Mouse (Mus musculus): ENCODE measurements around the gene Igf1. TPM values are rescaled to one million over a fixed set of nuclear protein-coding genes. Genes with fewer than 3 reads are reported as not detected.

Igf1 gene
- polyA plus RNA-seq, 1 experiment, result not detected

GRCm38 (mm10) chr10:87871863-87872647, 14.0 kb downstream of the Igf1 start:
- no peak for TF ChIP-seq GATA1 (IDR thresholded peaks at IDR 0.05; ENCODE audit: low read length)

DNA sequence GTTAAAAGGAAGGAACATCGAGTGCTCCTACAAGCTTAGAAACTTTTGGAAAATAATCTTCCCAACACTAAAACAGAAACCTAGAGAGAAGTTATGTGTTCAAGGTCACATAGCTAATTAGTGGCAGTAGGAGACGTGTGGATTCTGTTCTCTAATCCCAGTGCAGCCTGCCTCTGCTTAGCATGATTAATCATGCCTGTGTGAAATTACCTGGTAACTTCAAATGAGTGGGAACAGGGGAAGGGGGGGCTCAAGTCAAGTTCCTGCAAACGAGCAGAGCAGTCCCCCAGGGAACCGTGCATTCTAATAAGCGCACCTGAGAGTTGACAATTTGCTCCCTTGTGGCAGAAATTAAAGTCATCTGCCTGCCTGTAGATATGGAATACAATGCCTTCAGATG, 14.8 kb downstream of the Igf1 start:
- no peak for TF ChIP-seq GATA1 (IDR thresholded peaks at IDR 0.05; ENCODE audit: low read length)

DNA sequence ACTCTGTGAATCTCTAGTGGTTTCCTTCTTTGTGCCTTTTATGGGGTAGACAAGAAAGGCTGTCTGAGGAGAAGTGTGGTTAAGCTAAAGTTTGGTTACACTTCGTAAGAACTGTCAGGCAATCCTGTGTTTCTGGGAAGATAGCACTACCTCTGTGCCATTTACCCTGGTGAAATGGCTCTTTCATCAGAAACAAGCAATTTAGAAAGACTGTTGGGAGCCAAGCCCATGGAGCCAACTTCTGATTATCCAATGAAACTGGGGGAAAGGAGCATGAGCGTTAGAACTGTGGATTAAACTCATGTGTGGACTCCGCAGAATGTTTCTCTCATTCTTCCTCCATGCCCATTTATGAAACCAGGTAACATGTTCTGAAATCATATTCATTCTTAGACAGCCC, 15.5 kb downstream of the Igf1 start:
- TF ChIP-seq GATA1 (IDR thresholded peaks at IDR 0.05; ENCODE audit: low read length), result no peak

DNA sequence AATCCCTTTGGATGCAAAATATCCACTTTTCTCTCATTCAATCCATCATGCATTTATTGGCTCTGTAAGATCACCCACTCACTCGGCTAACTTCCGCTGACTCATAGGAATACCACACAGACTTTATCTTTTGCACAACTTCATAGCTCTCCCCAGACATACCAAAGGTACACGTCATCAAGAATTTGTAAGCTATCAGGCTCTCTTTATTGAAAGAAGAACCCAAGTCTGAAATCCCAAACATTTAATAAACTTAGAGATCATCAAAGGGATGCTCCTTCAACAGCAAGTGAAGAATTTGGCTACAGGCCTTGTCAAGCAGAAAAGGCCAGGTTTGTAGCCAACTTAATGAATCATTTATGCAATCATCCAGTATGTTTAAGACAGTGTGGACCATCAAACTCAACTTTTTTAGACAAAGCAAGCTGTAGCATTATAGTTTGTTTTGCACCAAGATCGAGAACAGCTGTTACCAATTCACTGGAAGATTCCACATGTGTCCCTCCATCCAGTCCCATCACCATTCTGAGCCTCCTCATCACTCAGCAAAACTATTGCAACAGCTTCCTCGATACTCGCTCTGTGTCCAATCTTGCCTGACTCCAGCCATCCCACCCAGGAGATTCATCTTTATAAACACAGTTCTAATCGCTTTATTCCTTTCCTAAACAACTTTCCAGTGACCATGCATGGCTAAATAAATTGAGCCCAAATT, 22.2 kb downstream of the Igf1 start:
- TF ChIP-seq GATA1 (IDR thresholded peaks at IDR 0.05; ENCODE audit: low read length), result no peak

DNA sequence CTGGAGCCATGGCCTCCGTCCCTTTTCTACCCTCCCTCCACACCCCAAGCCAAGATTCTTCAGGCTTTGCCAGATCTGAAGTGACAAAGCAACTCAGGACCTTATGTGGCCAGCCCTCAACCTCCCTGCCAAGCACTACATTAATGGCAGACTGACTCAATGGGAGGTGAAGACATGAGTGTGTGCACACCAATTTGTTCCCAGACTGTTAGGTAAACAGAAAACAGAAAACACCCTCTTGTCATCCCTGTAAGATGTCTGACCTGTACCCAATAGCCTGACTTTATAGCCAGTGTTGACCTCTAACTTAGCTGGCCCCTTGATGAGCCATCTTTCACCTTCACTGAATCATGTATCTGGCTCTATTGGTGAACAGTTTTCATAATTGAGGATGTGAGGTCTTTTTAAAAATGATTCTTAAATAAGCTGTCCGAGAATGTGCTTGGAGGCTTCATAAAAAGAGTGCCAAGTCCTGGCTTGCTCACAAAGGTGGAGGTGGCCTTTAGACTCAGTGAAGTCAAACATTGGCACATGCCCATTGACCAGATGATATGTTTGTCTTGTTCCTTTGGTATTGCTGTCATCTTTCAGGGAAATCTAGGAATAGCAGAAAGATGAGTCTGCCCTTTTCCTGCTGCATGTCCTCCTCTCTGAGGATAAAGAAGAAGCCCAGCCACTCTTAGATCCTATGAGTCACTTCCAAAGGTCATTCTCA, 27.4 kb downstream of the Igf1 start:
- TF ChIP-seq GATA1 (IDR thresholded peaks at IDR 0.05; ENCODE audit: low read length), result no peak

- TF ChIP-seq GATA1 (IDR thresholded peaks at IDR 0.05; ENCODE audit: low read length), result no peak
Observed at GRCm38 (mm10) chr10:87889850-87890249, 31.8 kb downstream of the Igf1 start.

GRCm38 (mm10) chr10:87892256-87892655, 34.2 kb downstream of the Igf1 start:
- TF ChIP-seq GATA1 (IDR thresholded peaks at IDR 0.05; ENCODE audit: low read length), result no peak

- TF ChIP-seq GATA1 (IDR thresholded peaks at IDR 0.05; ENCODE audit: low read length), result no peak
Observed at GRCm38 (mm10) chr10:87893272-87893671, 35.2 kb downstream of the Igf1 start.

DNA sequence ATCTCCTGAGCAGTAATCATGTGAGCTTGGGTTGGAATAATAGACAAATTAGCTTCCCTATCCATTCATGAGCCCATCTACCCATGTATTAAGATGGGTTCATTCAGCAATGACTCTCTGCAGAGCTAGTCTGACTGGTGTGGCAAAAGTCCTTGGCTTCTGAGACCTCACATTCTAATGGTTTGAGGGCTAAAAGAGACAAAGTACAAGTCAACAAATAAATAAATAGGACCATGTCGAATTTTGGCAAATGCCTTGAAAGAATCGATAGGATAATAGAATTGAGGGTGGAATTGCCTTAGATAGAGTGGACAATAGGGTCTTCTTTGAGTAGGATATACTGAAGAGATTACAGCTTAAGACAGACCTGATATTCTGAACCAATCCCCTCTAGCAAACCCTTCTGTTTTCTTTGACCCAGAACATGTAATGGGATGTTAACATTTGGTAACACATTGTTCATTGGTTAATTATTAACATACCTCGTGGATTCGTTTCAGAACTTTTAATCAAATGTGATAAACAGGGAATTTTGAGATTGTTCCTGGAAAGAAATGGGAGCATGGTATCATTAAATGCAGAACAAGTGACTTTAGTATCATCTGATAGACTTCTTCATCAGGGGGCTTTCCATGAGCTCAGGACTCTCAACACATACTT, 36.5 kb downstream of the Igf1 start:
- TF ChIP-seq GATA1 (IDR thresholded peaks at IDR 0.05; ENCODE audit: low read length), result no peak

DNA sequence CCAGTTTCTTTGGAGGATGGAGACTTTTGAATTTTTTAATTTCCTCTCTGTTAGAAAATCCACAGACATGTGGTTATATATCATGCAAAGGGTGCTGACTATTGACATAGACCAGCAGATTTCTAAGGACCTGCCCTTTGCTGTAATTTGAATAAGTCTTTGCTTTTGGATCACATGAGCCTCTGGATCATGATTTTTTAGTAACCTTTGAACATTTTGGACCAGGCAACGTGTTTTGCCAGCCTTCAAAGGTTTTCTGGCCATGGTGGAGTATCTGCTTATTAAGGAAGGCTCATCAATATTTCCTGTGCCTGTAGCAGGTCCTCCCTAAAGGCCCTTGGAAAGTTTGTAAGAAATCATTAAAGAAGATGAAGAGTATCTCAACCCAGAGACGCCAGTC, 37.3 kb downstream of the Igf1 start:
- TF ChIP-seq GATA1 (IDR thresholded peaks at IDR 0.05; ENCODE audit: low read length), result no peak

DNA sequence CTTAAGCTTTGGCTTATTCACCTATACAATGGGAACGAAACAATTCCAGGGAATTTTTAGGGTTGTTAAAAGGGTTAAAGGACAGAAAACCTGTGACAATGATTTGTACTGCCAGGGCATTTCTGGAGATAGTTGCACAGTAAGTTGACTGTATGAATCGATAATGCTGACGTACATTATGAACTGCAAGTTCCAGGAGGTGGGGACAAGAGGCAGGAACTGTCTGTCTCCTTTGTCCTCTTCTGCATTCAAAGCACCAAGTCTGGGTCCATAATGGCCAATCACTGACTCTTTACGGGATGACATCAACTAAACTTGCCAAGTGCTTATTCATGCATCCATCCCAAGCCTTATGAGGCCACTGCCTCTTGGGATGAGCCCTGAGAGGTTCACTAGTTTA, 39.3 kb downstream of the Igf1 start:
- no peak for TF ChIP-seq GATA1 (IDR thresholded peaks at IDR 0.05; ENCODE audit: low read length)

GRCm38 (mm10) chr10:87898826-87899225, 40.8 kb downstream of the Igf1 start:
- TF ChIP-seq GATA1 (IDR thresholded peaks at IDR 0.05; ENCODE audit: low read length), result no peak

GRCm38 (mm10) chr10:87901916-87902315, 43.9 kb downstream of the Igf1 start:
- TF ChIP-seq GATA1 (IDR thresholded peaks at IDR 0.05; ENCODE audit: low read length), result no peak

DNA sequence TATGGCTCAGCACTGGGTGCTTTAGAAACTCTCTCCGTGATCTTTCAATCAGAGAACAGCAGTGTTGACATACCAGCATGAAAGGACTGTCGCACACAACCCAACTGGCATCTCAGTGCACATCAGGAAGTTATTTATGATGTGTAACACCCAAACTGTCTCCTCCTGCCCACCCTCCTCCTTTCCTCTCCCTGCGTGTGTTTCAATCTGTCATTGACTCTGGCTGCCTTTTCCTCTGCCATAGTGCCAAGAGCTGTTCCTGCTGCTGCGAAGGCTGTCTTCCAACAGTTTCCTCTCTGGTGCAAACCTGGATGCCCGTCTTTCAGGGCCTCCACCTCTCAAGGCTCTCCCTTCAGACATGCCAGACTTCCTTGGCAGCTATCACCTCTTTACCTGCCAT, 46.3 kb downstream of the Igf1 start:
- TF ChIP-seq GATA1 (IDR thresholded peaks at IDR 0.05; ENCODE audit: low read length), result no peak

- no peak for TF ChIP-seq GATA1 (IDR thresholded peaks at IDR 0.05; ENCODE audit: low read length)
Observed at GRCm38 (mm10) chr10:87905087-87905486, 47.0 kb downstream of the Igf1 start.

DNA sequence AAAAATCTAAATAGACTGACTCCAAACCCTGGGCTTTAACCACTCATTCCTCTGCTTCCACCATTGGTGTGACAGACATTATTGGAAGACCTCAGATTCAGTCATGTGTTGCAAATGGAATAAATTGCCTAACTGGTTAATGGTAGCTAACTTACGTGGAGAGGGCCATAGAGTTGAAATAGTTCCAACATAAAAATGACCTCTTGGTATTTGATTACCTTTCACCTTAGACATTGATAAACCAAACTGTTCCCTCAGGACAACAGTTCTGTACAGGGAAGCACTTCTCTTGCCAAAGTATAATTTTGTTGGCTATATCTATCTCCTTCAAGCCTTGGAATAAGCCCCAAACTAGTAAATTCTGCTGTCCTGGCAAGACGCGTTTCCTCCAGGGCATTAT, 48.1 kb downstream of the Igf1 start:
- TF ChIP-seq GATA1 (IDR thresholded peaks at IDR 0.05; ENCODE audit: low read length), result no peak
